Mouse (Mus musculus): Measurements from ENCODE around the gene Hyal2. TPM values are rescaled to one million over a fixed set of nuclear protein-coding genes. Genes with fewer than 3 reads are reported as not detected.

Hyal2 gene
- total RNA-seq (2023): 1 to 10 TPM; 3.8 to 6.2 TPM

DNA sequence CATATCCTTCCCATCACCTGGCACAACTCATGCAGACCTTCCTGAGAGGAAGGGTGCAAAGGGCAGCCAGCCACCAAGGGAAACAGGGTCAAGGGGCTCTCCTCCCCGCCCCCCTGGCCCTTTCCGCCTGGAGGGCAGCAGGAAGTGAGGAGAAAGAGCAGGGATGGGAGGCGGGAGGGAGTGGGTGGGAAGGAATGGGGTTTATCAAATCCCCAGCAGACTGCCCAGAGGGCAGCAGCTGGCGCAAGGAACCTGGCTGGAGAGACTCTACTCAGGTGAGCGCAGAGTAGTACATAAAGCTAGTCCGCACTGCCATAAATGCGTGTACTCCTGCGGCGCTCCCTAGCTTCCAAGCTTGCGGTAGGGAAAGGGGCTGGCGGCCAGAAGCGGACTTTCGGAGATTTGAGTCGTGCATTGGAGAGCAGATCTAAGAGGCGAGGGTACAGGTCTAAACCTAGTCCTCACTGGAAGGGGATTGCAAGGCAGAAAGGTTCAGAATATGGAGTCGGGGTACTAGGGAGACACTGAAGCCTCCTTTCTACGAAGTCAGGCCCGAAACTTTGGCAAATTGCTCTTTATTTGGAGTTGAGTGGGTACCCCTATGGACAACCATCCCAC lies at the start of gene Hyal2:
Gene Hyal2 (plus strand): TSS at position 244 of the 618 bp plus-strand sequence.

DNA sequence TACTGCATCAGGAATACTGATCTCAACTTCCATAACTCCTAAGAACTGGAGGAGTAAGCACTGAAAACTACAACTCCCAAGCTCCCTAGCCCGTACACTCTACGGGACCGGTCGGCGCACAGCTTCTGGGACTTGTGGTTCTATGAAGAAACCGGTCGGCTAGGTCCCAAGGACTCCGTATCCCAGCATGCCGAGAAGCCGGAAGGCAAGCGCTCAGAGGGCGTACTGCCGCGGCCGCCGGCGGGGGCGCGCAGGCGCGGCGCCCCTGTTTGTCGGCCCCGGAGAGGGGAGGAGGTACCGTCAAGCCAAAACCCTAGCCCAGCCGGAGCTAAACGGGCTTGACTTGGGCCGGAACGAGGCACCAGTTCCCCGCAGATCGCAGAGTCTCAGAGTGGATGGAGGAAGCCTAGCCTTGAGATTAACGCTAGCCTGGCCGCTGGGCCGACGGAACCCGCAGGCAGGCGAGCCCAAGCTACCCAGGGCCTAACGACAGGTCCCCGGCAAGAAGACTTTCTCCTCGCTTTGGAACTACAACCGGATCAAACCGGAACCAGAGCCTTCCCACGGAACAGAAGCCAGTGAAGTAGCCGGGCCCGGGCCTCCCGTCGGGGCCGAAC lies 33.8 kb upstream of the Hyal2 start, which contains the start of gene Tmem115:
Gene Tmem115 (plus strand): TSS at position 155 of the 617 bp plus-strand sequence.

DNA sequence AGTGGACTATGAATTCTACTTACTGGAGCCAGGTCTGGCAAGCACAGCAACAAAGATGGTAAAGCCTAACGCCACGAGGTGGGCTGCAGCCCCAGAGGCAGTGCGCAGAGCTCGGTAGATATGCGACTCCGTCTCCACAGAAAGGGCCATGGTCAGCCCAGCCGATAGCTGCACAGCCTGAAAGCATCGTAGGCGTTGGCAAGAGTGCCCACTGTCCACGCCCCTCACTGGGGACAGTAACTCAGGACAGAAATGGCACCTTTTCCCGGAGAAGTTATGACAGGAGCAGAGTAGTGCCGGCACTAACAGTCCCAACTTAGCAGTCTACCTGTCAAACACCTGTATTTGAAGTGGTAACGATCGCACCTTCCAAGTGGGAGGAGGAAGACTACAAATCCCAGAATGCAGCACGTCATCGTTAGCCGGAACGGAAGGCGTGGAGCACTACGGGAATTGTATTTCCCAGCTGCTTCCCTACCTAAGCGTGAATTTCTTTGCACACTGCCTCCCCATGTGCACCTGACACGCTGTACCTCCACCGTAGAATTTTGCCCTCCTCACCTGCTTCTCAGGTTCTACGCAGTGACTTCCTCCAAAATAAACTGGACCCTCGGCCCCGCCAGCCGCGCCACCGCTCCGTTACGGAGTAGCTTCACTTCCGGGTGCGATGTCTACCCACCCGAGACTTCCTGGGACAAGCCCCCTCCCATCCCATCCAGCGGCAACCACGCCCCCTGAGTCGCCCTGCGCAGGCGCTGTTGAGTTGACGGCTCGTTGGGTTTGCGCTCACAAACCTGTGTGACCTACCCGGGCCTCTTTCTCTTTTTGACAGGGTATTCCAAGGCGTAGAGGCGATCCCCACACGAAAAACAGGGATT lies 26.0 kb upstream of the Hyal2 start, which contains the start of the genes Cyb561d2 and Nprl2:
Gene Cyb561d2 (minus strand): TSS at position 720 of the 878 bp plus-strand sequence.
Gene Nprl2 (plus strand): TSS at position 753 of the 878 bp plus-strand sequence.

DNA sequence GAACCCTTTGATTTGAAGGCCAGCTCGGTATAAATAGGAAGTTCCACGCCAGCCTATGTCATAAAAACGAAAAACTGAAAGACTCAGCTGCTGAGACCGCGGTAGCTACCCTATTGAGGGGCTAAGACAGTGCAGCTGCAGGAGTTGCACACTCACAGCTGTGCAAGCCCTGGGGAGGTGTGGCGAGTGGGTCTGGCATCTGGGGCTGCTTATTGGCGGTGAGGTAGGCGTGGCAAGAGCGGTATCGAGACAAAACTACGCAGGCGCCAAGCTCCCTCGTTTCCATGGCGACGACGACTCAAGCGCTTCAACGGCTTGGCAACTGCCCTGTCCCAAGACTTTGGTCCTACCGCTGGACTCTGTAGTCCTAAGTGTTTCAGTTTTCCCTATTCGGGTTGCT lies 20.7 kb upstream of the Hyal2 start, which contains the start of gene Zmynd10:
Gene Zmynd10 (plus strand): TSS at position 273 of the 400 bp plus-strand sequence.

DNA sequence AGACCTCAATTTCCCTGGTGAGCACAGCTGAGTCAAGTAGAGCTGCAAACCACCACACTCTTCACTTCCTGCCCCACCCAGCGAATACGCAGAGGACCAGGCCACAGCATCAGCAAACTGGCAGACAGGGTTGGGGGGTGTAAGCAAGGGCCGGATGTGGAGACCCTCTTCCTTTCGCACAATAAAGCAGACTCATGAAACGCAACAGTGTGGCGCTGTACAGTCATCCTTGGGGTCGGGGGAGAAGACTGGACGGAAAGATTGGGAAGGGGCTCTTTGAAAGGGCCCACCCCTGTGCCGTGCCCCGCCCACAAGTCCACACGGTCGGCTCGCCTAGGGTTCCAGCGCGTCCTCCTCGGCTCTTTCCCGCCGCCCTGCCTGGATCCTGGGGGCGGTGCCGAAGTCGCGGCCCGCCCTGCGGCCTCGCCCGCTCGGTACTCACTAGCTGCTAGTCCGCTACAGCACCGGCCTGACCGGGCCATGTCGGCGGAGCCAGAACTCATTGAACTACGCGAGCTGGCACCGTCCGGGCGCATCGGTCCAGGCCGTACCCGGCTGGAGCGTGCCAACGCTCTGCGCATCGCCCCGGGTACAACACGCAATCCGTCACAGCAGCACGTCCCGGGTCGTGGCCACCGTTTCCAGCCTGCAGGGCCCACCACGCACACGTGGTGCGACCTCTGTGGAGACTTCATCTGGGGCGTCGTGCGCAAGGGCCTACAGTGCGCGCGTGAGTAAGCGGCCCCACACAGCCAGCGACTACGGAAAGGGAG lies 16.4 kb upstream of the Hyal2 start, which contains the start of gene Rassf1:
Gene Rassf1 (plus strand): TSS at position 439 of the 773 bp plus-strand sequence.

DNA sequence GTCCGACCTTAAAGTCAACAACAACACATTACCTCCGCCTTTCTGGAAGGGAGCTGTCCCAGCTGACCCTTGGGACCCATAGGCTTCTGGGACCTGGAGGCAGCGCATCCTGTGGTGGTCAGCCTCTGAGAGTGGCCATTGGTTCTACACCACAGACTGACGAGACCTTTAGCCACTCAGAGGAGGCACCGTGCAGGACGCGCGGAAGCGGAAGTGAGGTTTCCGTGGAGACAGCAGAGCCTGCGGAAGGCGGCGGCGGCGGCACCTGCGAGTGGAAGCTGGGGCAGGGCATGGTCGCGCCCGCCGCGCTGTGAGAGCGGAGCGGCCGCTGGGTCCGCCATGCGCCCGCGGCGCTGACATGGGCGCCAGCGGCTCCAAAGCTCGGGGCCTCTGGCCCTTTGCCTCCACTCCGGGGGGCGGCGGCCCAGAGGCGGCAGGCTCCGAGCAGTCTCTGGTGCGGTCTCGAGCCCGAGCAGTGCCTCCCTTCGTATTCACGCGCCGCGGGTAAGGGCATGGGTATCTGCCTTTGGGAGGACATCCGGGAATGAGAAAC lies 4.6 kb upstream of the Hyal2 start, which contains the start of gene Tusc2:
Gene Tusc2 (plus strand): TSS at position 227 of the 553 bp plus-strand sequence.

DNA sequence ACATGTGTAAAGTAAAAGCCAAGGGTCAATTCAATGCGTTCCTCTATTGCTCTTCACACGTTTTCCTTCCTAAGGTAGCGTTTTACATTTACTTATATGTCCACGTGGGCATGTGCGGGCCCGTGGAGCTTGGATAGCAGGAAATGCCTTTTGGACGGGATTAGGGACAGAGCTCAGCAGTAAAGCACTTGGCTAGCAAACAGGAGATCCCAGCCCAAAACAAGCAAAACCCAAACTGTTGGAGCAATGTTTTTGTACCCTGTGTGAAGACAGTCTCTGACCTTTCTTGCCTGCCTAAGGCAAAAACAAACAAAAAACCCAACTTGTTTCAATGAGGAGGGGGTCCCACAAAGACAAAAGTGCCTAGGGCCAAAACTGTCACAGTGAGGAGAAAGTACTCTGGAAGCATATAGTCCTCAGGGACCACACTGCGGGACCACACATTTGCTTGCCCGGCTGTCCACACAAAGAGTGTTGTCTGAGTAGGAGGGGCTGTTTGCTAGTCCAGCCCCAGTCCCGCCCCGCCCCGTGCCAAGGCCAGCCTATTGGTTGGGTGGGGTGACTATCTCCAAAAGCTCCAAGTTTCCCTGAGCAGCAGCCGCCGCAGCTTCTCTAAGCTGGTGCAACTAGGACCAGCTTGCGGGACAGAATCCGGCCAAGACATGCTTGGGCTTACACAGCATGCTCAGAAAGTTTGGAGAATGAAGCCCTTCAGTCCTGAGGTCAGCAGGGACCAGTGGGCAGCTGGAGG lies 8.8 kb downstream of the Hyal2 start, which contains the start of gene Hyal1:
Gene Hyal1 (plus strand): TSS at position 571 of the 751 bp plus-strand sequence.

DNA sequence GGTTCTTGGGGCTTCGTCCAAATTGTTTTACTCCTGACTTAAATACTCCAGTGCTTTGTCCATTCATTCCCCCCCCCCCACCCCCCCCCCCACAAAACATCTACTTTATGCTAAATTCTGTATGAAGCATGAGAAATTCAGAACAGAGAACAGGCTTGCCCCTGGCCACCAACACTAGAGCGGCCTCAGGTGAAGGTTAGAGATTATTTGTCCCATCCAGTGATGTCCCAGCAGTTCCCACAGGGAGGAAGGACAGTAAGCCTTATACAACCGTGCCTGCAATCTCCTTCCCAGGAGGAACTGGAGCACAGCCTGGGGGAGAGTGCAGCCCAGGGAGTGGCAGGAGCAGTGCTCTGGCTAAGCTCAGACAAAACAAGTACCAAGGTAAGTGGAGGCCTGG lies 10.8 kb downstream of the Hyal2 start, which contains the start of gene Naa80:
Gene Naa80 (plus strand): TSS at position 301 of the 400 bp plus-strand sequence.

DNA sequence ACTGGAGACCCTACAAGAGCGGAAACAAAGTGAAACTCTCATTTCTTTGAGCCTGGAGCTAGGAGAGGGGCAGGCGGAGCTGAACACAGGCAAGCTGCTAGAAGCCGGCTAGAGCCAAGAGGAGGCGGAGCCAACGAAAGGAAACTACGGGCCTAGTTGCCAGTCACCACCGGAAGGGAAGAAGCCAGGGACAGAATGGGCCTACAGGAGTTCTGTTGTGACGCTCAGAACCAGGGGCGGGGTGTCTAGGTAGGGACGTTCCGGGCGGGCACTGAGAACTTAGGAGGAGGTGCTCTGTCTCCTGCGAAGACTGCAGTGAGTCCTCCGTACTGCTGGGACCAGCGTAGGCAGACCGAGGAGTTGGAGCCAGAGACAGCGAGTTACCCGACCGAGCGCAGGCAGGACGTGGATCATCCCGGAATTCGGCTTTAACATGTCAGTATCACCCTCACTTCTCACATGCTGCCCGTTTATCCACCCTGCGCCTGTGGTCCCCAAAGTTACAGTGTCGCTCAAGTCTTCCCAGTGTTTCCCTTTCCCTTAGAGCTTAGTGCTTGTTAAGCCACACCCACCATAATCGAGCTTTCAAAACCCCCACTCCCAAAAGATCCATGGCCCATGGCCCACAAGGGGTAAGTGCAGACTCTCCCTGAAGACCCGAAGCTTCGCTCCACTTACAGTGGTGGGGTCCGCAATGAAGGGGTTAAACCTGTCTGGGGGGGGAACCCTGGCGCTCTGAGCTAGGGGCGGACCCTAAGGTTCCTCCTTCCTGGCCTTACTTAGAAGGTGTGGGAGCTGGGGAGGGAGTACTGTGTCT lies 13.0 kb downstream of the Hyal2 start, which contains the start of gene Hyal3:
Gene Hyal3 (plus strand): TSS at position 318 of the 817 bp plus-strand sequence.

DNA sequence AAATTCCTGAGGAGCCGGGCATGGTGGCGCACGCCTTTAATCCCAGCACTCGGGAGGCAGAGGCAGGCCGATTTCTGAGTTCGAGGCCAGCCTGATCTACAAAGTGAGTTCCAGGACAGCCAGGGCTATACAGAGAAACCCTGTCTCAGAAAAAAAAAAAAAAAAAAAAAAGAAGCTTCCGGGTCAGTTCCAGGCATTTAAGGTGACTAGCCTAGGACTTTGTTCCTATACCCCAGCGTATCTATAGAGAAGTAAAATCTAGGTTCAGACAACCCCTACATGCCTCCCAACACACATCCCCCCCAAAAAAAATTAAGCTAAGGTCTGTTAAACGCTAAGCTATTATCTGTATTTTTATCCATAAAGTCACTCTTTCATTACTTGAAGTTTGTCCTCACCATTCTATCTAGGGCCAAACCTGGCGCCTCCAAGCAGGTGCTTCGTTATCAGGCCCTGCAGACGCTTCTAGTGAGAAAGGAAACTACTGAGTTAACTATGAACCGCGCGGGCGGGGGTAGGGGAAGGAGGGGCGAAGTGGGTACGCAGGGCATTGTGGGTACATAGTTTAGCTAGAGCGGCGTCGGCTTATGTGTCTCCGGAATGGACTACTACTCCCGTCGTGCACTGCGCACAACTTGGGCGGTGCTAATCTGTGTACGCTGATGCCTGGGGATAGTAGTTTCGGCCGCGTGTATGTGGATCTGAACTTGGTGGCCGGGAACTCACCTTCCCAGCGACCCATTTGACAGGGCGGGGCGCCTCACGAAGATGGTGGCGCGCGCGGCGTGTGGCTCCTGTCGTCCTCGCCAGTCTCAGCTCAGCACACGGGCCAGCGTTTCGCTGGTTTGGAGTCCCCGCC lies 19.5 kb downstream of the Hyal2 start, which contains the start of gene Ifrd2:
Gene Ifrd2 (plus strand): TSS at position 669 of the 859 bp plus-strand sequence.

DNA sequence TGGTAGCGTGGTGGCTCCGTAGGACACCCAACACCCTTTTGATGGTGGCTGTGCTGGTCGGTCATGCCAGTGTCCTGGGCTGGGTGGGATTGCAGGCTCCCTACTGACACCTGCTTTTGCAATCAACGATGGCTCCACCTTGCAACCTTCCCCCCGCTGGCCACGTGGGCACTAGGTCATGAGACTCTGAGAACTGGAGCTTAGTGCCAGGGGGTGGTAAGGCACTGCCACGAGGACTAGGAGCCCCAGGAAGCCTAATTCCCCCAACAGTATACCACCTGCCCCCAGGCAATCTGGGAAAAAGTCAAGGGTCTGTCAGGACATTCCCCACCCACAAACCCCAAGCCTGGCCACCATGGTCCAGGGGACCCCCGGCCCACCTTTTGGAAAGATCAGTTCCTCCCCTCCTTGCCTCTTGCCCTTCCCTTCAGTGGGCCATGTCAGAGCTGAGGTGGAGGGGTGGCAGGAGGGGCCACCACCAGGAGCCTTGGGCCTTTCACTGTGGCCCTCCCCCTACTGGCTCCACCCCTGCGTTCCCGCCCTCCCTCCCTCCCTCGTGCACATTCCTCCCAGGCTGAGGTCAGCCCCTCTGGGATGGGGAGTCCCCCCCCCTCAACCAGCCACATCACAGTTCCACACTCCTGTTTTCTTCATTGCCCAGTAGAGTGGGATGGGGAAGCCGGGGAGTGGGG lies 41.1 kb downstream of the Hyal2 start, which contains the start of gene Sema3b:
Gene Sema3b (minus strand): TSS at position 489 of the 692 bp plus-strand sequence.

Other genes starting within 250 kb of the Hyal2 start
- gene Hemk1, start 229.6 kb upstream of the Hyal2 start, total RNA-seq (2023): 1 to 10 TPM; 3.8 to 8.3 TPM
- not detected for gene 6430571L13Rik, start 227.3 kb upstream of the Hyal2 start, total RNA-seq (2023)
- gene Cacna2d2, start 168.3 kb upstream of the Hyal2 start, total RNA-seq (2023): not detected
- 10 to 100 TPM; 22.2 to 24.0 TPM for gene Tmem115, start 34.0 kb upstream of the Hyal2 start, total RNA-seq (2023)
- 1 to 10 TPM; 8.4 to 9.2 TPM for gene Cyb561d2, start 25.8 kb upstream of the Hyal2 start, total RNA-seq (2023)
- gene Nprl2, start 25.7 kb upstream of the Hyal2 start, total RNA-seq (2023): 10 to 100 TPM; 12.0 to 15.1 TPM
- not detected for gene Zmynd10, start 20.6 kb upstream of the Hyal2 start, total RNA-seq (2023)
- 100 to 1,000 TPM; 122 to 127 TPM for gene Rassf1, start 16.4 kb upstream of the Hyal2 start, total RNA-seq (2023)
- 10 to 100 TPM; 16.1 to 17.9 TPM for gene Tusc2, start 4.7 kb upstream of the Hyal2 start, total RNA-seq (2023)
- 1 to 10 TPM; 2.4 to 3.7 TPM for gene Hyal1, start 9.0 kb downstream of the Hyal2 start, total RNA-seq (2023)
- 10 to 100 TPM; 10.3 to 14.2 TPM for gene Naa80, start 10.9 kb downstream of the Hyal2 start, total RNA-seq (2023)
- 1 to 10 TPM in 1 of 2 experiments, under 1 TPM in 1; 0.50 to 1.4 TPM for gene Hyal3, start 12.9 kb downstream of the Hyal2 start, total RNA-seq (2023)
- gene Ifrd2, start 19.7 kb downstream of the Hyal2 start, total RNA-seq (2023): 10 to 100 TPM; 14.7 to 15.1 TPM
- not detected for gene Sema3b, start 41.3 kb downstream of the Hyal2 start, total RNA-seq (2023)
- gene Gnai2, start 67.4 kb downstream of the Hyal2 start, total RNA-seq (2023): 100 to 1,000 TPM; 852 to 878 TPM
- gene Slc38a3, start 101.6 kb downstream of the Hyal2 start, total RNA-seq (2023): not detected
- not detected for gene Gnat1, start 111.8 kb downstream of the Hyal2 start, total RNA-seq (2023)
- gene Sema3f, start 142.5 kb downstream of the Hyal2 start, total RNA-seq (2023): not detected
- gene Rbm5, start 203.1 kb downstream of the Hyal2 start, total RNA-seq (2023): 100 to 1,000 TPM; 190 to 208 TPM